Mouse (Mus musculus): ENCODE data around the gene Ndufaf8. TPM values are rescaled to one million over a fixed set of nuclear protein-coding genes. Genes with fewer than 3 reads are reported as not detected.
A peak's percentile ranks its signal among the peaks of the same experiment; 100 is the strongest.

The Ndufaf8 gene
- total RNA-seq, 2 experiments from 2014 or later: 33.7 to 38.6 TPM

- Histone ChIP-seq H3K27ac (no peak overlapping the region), H3K4me3 (no peak overlapping the region)
- DNase-seq (ENCODE audit: extremely low spot score in 1 of 2, low spot score in 2 of 2): no peak
- intact Hi-C loops (cut with DNase I): no loop called here
- TF ChIP-seq CTCF (IDR thresholded peaks at IDR 0.05): no peak
Measured at GRCm38 (mm10) chr11:120139309-120139731, 40.6 kb downstream of the Ndufaf8 start.

- no peak overlapping the region for H3K27ac ChIP-seq
- intact Hi-C loops (cut with DNase I): no loop called here
- no peak overlapping the region for H3K4me3 ChIP-seq
- no peak for DNase-seq (ENCODE audit: extremely low spot score in 1 of 2, low spot score in 2 of 2)
- TF ChIP-seq CTCF (IDR thresholded peaks at IDR 0.05): no peak; the same call in 1 of the 2 replicates
Measured at GRCm38 (mm10) chr11:120140255-120140654, 41.5 kb downstream of the Ndufaf8 start.

- Histone ChIP-seq H3K27ac (peak overlapping the region; percentile 51; the same call in 1 of the 2 replicates), H3K4me3 (no peak overlapping the region)
- intact Hi-C loops (cut with DNase I): no loop called here
- DNase-seq (ENCODE audit: extremely low spot score in 1 of 2, low spot score in 2 of 2): no peak
- TF ChIP-seq CTCF (IDR thresholded peaks at IDR 0.05): peak; percentile 43
Measured at GRCm38 (mm10) chr11:120142601-120143051, 43.9 kb downstream of the Ndufaf8 start.

GRCm38 (mm10) chr11:120143708-120144497 lies 45.2 kb downstream of the Ndufaf8 start:
- no peak for TF ChIP-seq CTCF (IDR thresholded peaks at IDR 0.05)
- intact Hi-C loops (cut with DNase I): no loop called here
- Histone ChIP-seq H3K27ac (no peak overlapping the region), H3K4me3 (no peak overlapping the region)
- no peak for DNase-seq (ENCODE audit: extremely low spot score in 1 of 2, low spot score in 2 of 2)

- Histone ChIP-seq H3K27ac (no peak overlapping the region), H3K4me3 (no peak overlapping the region)
- intact Hi-C loops (cut with DNase I): no loop called here
- TF ChIP-seq CTCF (IDR thresholded peaks at IDR 0.05): no peak
- no peak for DNase-seq (ENCODE audit: extremely low spot score in 1 of 2, low spot score in 2 of 2)
Measured at GRCm38 (mm10) chr11:120148201-120148855, 49.6 kb downstream of the Ndufaf8 start.

GRCm38 (mm10) chr11:120149510-120150200 lies 50.9 kb downstream of the Ndufaf8 start:
- no peak overlapping the region for H3K27ac ChIP-seq
- no peak for DNase-seq (ENCODE audit: extremely low spot score in 1 of 2, low spot score in 2 of 2)
- no peak for TF ChIP-seq CTCF (IDR thresholded peaks at IDR 0.05)
- peak overlapping the region; percentile 81; the same call in 1 of the 2 replicates for H3K4me3 ChIP-seq
- intact Hi-C loops (cut with DNase I): no loop called here

Small RNAs within 50 kb of the gene (microRNA-seq; reads per million reads assigned to microRNA genes)
- 0 reads per million in 2 experiments for gene Gm25948

Other genes starting within 250 kb of the Ndufaf8 start
- 10 to 100 TPM; 37.2 to 43.6 TPM for gene Chmp6, start 185.5 kb upstream of the Ndufaf8 start, total RNA-seq (2021)
- gene Baiap2, start 156.2 kb upstream of the Ndufaf8 start, total RNA-seq (2021): 100 to 1,000 TPM; 249 to 287 TPM
- gene Aatk, start 51.8 kb upstream of the Ndufaf8 start, total RNA-seq (2021): 100 to 1,000 TPM; 193 to 203 TPM
- 10 to 100 TPM; 33.8 to 37.1 TPM for gene Cep131, start 12.1 kb upstream of the Ndufaf8 start, total RNA-seq (2021)
- 10 to 100 TPM; 15.9 to 16.9 TPM for gene Tepsin, start 197 bp upstream of the Ndufaf8 start, total RNA-seq (2021)
- 10 to 100 TPM; 81.0 to 82.4 TPM for gene Slc38a10, start 52.4 kb downstream of the Ndufaf8 start, total RNA-seq (2021)
- gene Bahcc1, start 134.0 kb downstream of the Ndufaf8 start, total RNA-seq (2021): 10 to 100 TPM; 20.6 to 21.3 TPM
- 1,000 to 10,000 TPM; 1,100 to 1,129 TPM for gene Actg1, start 249.6 kb downstream of the Ndufaf8 start, total RNA-seq (2021)